Comparison of ENCODE assay signal across 24 mouse cellular contexts in the genomic region with DNA sequence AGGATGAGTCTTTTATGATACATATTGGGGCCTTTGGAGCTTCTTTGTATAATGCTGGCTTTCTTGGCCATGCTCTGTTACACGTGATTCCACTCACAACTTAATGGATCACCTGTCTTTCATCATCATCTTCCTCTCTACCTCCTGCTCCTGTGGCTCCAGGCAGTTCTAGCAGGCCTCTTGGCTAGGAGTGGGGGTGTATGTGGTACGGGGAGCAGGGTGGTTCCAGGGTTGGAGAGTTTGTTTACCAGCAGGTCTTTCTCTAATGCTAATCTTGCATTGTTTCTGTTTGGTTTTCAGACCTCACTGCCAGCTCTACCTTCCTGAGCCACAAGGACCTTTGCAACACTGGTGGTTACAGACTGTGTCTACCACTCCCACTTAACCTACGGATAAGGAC. TPM values are rescaled to one million over a fixed set of nuclear protein-coding genes. Genes with fewer than 3 reads are reported as not detected.
DNase-seq lines count a peak whose midpoint lies in the region; ATAC-seq and TF ChIP-seq lines count a peak whose summit lies in the region.
"Had no signal": no experiment of that assay in that cellular context is flagged by ENCODE, and none has a peak within 500 bp of the region (broad histone marks: within the 10 kb centered on the region; RNA-seq: fewer than 3 reads in every experiment).

A gene (plus strand): TSS at position 301 of the 400 bp plus-strand sequence.

- H3K9me3 ChIP-seq in heart, embryonic 10.5 days: no peaks in the 10 kb centered on the region
- no peaks in the 10 kb centered on the region for H3K9me3 ChIP-seq in lung, embryonic 16.5 days (ENCODE audit: control insufficient read depth, low read length)
- no peaks in the 10 kb centered on the region for H3K9me3 ChIP-seq in lung, postnatal 0 days (ENCODE audit: low read length)
- H3K9me3 ChIP-seq: forebrain, embryonic 10.5 days; forebrain, embryonic 13.5 days; heart, embryonic 13.5 days; hindbrain, embryonic 12.5 days; hindbrain, embryonic 15.5 days had no signal

- TF ChIP-seq CTCF in heart, adult 2 months (IDR thresholded peaks at IDR 0.05): no peak
- TF ChIP-seq CTCF in layer of hippocampus, adult 2 months (conservative IDR thresholded peaks at IDR 0.05): no peak
- TF ChIP-seq CTCF in lung, postnatal 0 days (IDR thresholded peaks at IDR 0.05): no peak
- no peak for TF ChIP-seq CTCF in small intestine, adult 2 months (IDR thresholded peaks at IDR 0.05; ENCODE audit: extremely low read depth, insufficient read length, insufficient replicate concordance, low read depth, low read length)

- peaks cover 6% of the 10 kb centered on the region for H3K36me3 ChIP-seq in heart, adult 2 months (ENCODE audit: control insufficient read depth, insufficient read depth, low read length)
- H3K36me3 ChIP-seq in heart, embryonic 10.5 days: no peaks in the 10 kb centered on the region
- H3K36me3 ChIP-seq in lung, embryonic 16.5 days (ENCODE audit: control insufficient read depth, insufficient read depth, low read length): no peaks in the 10 kb centered on the region
- no peaks in the 10 kb centered on the region for H3K36me3 ChIP-seq in lung, postnatal 0 days (ENCODE audit: insufficient read depth, low read length)
- H3K36me3 ChIP-seq in small intestine, adult 2 months (ENCODE audit: control insufficient read depth, insufficient read depth, low read length): no peaks in the 10 kb centered on the region
- H3K36me3 ChIP-seq: forebrain, embryonic 10.5 days; heart, embryonic 13.5 days; hindbrain, embryonic 12.5 days; hindbrain, embryonic 15.5 days had no signal

- peak within 1 kb of the TSS; percentile 51 for H3K27ac ChIP-seq in heart, adult 2 months
- H3K27ac ChIP-seq in heart, embryonic 10.5 days: no peak within 1 kb of the TSS
- H3K27ac ChIP-seq in layer of hippocampus, adult 2 months: peak within 1 kb of the TSS; percentile 88
- peak within 1 kb of the TSS; percentile 7; the same call in 1 of the 2 replicates for H3K27ac ChIP-seq in lung, embryonic 16.5 days (ENCODE audit: low read length)
- no peak within 1 kb of the TSS for H3K27ac ChIP-seq in lung, postnatal 0 days (ENCODE audit: low read length)
- H3K27ac ChIP-seq in small intestine, adult 2 months (ENCODE audit: insufficient read depth, low read depth, low read length): peak within 1 kb of the TSS; percentile 50
- H3K27ac ChIP-seq: forebrain, embryonic 10.5 days; forebrain, embryonic 13.5 days; heart, embryonic 13.5 days; hindbrain, embryonic 12.5 days; hindbrain, embryonic 15.5 days had no signal

- DNase-seq in heart, adult 2 months: no peak
- no peak for DNase-seq in heart, embryonic 10.5 days (ENCODE audit: low spot score)
- no peak for DNase-seq in layer of hippocampus, adult 2 months (ENCODE audit: low spot score in 2 of 2)
- no peak for DNase-seq in layer of hippocampus, postnatal 25 days (ENCODE audit: extremely low spot score in 1 of 2, low spot score in 1 of 2)
- DNase-seq in lung, postnatal 0 days (ENCODE audit: low spot score): no peak
- DNase-seq in frontal cortex, postnatal 36 days (ENCODE audit: low spot score in 2 of 2): no peak
- DNase-seq: adrenal gland, adult 8-10 months; adrenal gland, postnatal 25 days; cerebellum, adult 18-20 months; cerebellum, adult 9-11 months; cerebellum, postnatal 36 days; gastrocnemius, postnatal 25 days had no signal

- H3K9ac ChIP-seq in heart, adult 2 months (ENCODE audit: low read depth, low read length): no peak within 1 kb of the TSS
- no peak within 1 kb of the TSS for H3K9ac ChIP-seq in lung, embryonic 16.5 days (ENCODE audit: low read length)
- no peak within 1 kb of the TSS for H3K9ac ChIP-seq in lung, postnatal 0 days (replicated peaks; ENCODE audit: low read depth)
- H3K9ac ChIP-seq: forebrain, embryonic 13.5 days; heart, embryonic 13.5 days; hindbrain, embryonic 12.5 days; hindbrain, embryonic 15.5 days had no signal

- no peaks in the 10 kb centered on the region for H3K27me3 ChIP-seq in heart, adult 2 months (ENCODE audit: control insufficient read depth, insufficient read depth, low read length)
- peaks cover 36% of the 10 kb centered on the region; the same call in 1 of the 2 replicates for H3K27me3 ChIP-seq in heart, embryonic 10.5 days (ENCODE audit: insufficient read depth, poor library complexity, severe bottlenecking)
- H3K27me3 ChIP-seq in lung, embryonic 16.5 days (ENCODE audit: control insufficient read depth, insufficient read depth, low read depth, low read length): peaks cover 2% of the 10 kb centered on the region; the same call in 1 of the 2 replicates
- H3K27me3 ChIP-seq in lung, postnatal 0 days (replicated peaks; ENCODE audit: insufficient read depth, low read length): no peaks in the 10 kb centered on the region
- H3K27me3 ChIP-seq in small intestine, adult 2 months (ENCODE audit: control insufficient read depth, insufficient read depth, low read length): no peaks in the 10 kb centered on the region
- H3K27me3 ChIP-seq: forebrain, embryonic 13.5 days; hindbrain, embryonic 15.5 days had no signal

- TF ChIP-seq EP300 in heart, adult 2 months (IDR thresholded peaks at IDR 0.05; ENCODE audit: insufficient read depth, low read depth, low read length): no peak
- no peak for TF ChIP-seq EP300 in lung, postnatal 0 days (IDR thresholded peaks at IDR 0.05)

- ATAC-seq in lung, embryonic 16.5 days (ENCODE audit: low read depth): no peak
- no peak for ATAC-seq in lung, postnatal 0 days
- ATAC-seq: CD4-positive, CD25-positive, alpha-beta regulatory T cell, adult 4 months; forebrain, embryonic 13.5 days; forebrain, embryonic 16.5 days had no signal

- no peak within 1 kb of the TSS for H3K4me2 ChIP-seq in lung, embryonic 16.5 days (ENCODE audit: low read depth, low read length)
- H3K4me2 ChIP-seq in lung, postnatal 0 days (replicated peaks; ENCODE audit: low read depth, low read length): no peak within 1 kb of the TSS
- H3K4me2 ChIP-seq: forebrain, embryonic 13.5 days; heart, embryonic 13.5 days; hindbrain, embryonic 12.5 days; hindbrain, embryonic 15.5 days had no signal

- TF ChIP-seq POLR2A in heart, adult 2 months (IDR thresholded peaks at IDR 0.05; ENCODE audit: insufficient read depth, low read depth, low read length): no peak
- no peak for TF ChIP-seq POLR2A in small intestine, adult 2 months (IDR thresholded peaks at IDR 0.05; ENCODE audit: low read depth, low read length)

- H3K4me3 ChIP-seq in heart, adult 2 months: no peak within 1 kb of the TSS
- H3K4me3 ChIP-seq in heart, embryonic 10.5 days: no peak within 1 kb of the TSS
- H3K4me3 ChIP-seq in layer of hippocampus, adult 2 months: no peak within 1 kb of the TSS
- no peak within 1 kb of the TSS for H3K4me3 ChIP-seq in lung, embryonic 16.5 days (ENCODE audit: low read length)
- no peak within 1 kb of the TSS for H3K4me3 ChIP-seq in lung, postnatal 0 days (ENCODE audit: low read depth, low read length)
- H3K4me3 ChIP-seq in small intestine, adult 2 months (ENCODE audit: low read depth, low read length): no peak within 1 kb of the TSS
- H3K4me3 ChIP-seq: forebrain, embryonic 10.5 days; forebrain, embryonic 13.5 days; heart, embryonic 13.5 days; hindbrain, embryonic 12.5 days; hindbrain, embryonic 15.5 days had no signal

- peaks cover 17% of the 10 kb centered on the region for H3K4me1 ChIP-seq in heart, adult 2 months (ENCODE audit: control insufficient read depth, insufficient read depth, low read length)
- no peaks in the 10 kb centered on the region for H3K4me1 ChIP-seq in heart, embryonic 10.5 days
- 0 out of 2 replicates have a peak, but pooled peaks cover 2% of the 10 kb centered on the region for H3K4me1 ChIP-seq in lung, embryonic 16.5 days (replicated peaks; ENCODE audit: control insufficient read depth, insufficient read depth, low read length)
- no peaks in the 10 kb centered on the region for H3K4me1 ChIP-seq in lung, postnatal 0 days (ENCODE audit: insufficient read depth, low read depth, low read length)
- peaks cover 29% of the 10 kb centered on the region; the same call in 1 of the 2 replicates for H3K4me1 ChIP-seq in small intestine, adult 2 months (ENCODE audit: control insufficient read depth, insufficient read depth, insufficient read length, low read length)
- H3K4me1 ChIP-seq: forebrain, embryonic 13.5 days had no signal

- 82% methylated on average over 3 of the region's 3 CpGs for WGBS in heart, adult 2 months
- WGBS in heart, embryonic 10.5 days: 80% methylated on average over 3 of the region's 3 CpGs
- 81% methylated on average over 3 of the region's 3 CpGs for WGBS in lung, embryonic 16.5 days
- 92% methylated on average over 3 of the region's 3 CpGs for WGBS in lung, postnatal 0 days
- WGBS in small intestine, adult 2 months: 94% methylated on average over 3 of the region's 3 CpGs

- H3K79me2 ChIP-seq in heart, adult 2 months (replicated peaks; ENCODE audit: control insufficient read depth, insufficient read depth, low read length): no peaks in the 10 kb centered on the region

- intact Hi-C loops in heart, adult 2 months (cut with DNase I): loop anchor here (5.0 to 10.0 kb wide), 3 partner anchors 36 to 156 kb away; no protein-coding TSS in a partner anchor

RNA-seq across cellular contexts. Expression of the gene that starts here (rescaled TPM):
- total RNA-seq in heart, adult 2 months (2021): under 1 TPM; 0.23 TPM
- polyA plus RNA-seq in heart, adult 2 months (2012; rRNA removed): 0.14 and 0.20 TPM in 2 replicates
- 0.03 and 0.06 TPM in 2 replicates for polyA plus RNA-seq in heart, embryonic 10.5 days (2016; fragmentation: Nextera tagmentation; extraction: Ambion mirVana)
- 1 to 10 TPM in 1 of 2 experiments, under 1 TPM in 1; 0.59 to 1.1 TPM for total RNA-seq in layer of hippocampus, adult 2 months (2021)
- total RNA-seq in layer of hippocampus, postnatal 25 days (2021): 1 to 10 TPM in 1 of 2 experiments, under 1 TPM in 1; 0.81 to 1.2 TPM
- polyA plus RNA-seq in lung, embryonic 16.5 days (2015; fragmentation: Nextera tagmentation; extraction: Ambion mirVana): 0.09 and 0.10 TPM in 2 replicates
- 0.06 and 0.08 TPM in 2 replicates for polyA plus RNA-seq in lung, postnatal 0 days (2015; fragmentation: Nextera tagmentation; extraction: Ambion mirVana)
- 0.34 and 1.4 TPM in 2 replicates for polyA plus RNA-seq in small intestine, adult 2 months (2012; rRNA removed)
- total RNA-seq: granulocyte monocyte progenitor cell, adult 5-6 weeks had no signal
- polyA plus RNA-seq: embryonic facial prominence, embryonic 11.5 days; forebrain, embryonic 13.5 days; intestine, embryonic 14.5 days had no signal

Comparison
In these comparisons a context has a peak if more than half of its experiments do, and no peak if none do; other contexts are left out.
1. H3K27ac ChIP-seq: peak in heart, adult 2 months (single experiment), layer of hippocampus, adult 2 months (single experiment), lung, embryonic 16.5 days (single experiment) and small intestine, adult 2 months (single experiment); none in heart, embryonic 10.5 days (single experiment) and lung, postnatal 0 days (single experiment).